Mouse (Mus musculus) megakaryocyte progenitor cell, adult 5-6 weeks (primary cell): Measurements from ENCODE around the gene Fam72a. TPM values are rescaled to one million over a fixed set of nuclear protein-coding genes. Genes with fewer than 3 reads are reported as not detected.

ENCODE experiments used
- ATAC-seq: replicated peaks from 2 replicates; pipeline ENCODE4 v1.8.0; 2016; ENCODE audit warnings: mild to moderate bottlenecking, moderate TSS enrichment, inconsistent platforms; ENCODE audit not compliant: poor library complexity
- total RNA-seq, 2 experiments: library from RNA; stranded (forward) in 1 of 2; stranded (reverse) in 1 of 2; fragments of 157-497, 149-512 nt in 1 of 2; fragments of 200-1000 nt in 1 of 2; gene quantifications; 2 replicates each; pipeline versions ENCODE4 v1.2.3 to v1.2.4; 2015 to 2017

Fam72a gene
- total RNA-seq, 2 experiments from 2014 or later = 3.4 to 9.8 TPM

DNA sequence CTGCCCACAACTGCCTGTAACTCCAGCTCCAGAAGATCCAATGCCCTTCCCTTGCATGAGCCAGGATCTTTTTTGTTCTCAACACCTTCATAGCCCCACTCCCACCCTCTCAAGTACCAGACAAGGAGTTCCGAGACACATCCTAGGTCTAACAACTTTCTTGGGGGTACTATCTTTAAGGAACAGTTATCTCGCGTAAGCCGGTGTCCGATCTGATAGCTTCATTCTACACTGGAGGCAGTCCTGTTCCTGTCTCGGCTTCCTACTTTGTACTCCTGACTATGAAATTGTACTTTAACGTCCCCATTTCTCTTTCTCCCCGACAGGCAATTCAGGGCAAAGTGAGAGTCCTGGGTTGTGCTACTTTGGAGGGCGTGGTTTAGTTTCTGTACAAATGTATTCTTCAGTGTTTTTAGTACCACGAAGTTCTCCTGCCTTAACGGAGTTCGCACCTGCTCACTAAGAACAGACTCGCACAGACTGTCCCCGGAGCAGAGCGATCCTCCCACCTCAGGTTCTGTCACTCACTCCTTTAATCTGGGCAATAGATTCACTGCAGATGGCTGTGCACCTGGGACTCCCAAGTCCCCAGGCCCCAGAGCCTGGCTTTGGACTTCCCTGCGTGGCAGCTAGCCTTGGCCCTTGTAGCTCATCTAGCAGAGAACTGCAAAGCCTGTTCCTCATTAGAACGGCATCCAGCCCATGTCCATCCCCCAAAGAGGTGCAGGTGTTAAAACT lies 51.4 kb downstream of the Fam72a start:
- no peak for ATAC-seq

DNA sequence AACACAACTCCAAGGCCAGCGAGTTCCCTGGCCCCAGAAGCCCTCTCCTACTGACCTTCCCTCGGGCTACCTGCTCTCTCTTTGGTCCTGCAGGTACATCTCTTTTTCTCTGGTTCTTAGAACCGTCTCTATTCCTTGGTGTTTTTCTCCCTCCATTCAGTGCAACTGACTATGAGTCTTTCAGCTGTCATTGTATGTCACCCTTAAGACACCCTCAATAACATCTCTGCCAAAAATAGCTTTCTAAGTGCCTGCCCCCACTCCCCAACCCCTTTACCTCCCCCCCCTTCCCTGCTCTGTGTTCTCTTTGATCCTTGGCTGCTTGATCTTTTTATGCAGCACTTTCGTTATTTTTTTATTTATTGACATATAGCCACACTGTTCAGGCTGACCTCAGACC lies 52.7 kb downstream of the Fam72a start:
- ATAC-seq = no peak

DNA sequence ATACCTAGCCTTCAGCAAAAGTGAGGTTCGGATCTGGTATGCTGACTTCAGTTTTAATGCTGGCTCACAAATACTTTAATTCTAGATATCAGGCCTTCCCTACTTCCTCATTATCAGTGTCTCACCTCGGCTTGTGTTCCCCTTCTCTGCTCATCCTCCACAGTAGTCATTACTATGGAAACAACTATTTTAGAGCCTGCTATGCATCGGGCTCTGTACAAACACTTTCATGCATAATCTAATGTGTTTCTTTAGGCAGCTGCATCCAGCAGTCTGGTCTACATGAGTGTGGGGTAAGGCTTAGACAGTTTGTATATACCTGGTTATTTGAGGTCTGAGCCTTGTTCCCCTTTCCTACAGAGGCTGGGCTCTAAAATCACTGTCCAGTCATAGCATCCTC lies 55.9 kb downstream of the Fam72a start:
- ATAC-seq = no peak

DNA sequence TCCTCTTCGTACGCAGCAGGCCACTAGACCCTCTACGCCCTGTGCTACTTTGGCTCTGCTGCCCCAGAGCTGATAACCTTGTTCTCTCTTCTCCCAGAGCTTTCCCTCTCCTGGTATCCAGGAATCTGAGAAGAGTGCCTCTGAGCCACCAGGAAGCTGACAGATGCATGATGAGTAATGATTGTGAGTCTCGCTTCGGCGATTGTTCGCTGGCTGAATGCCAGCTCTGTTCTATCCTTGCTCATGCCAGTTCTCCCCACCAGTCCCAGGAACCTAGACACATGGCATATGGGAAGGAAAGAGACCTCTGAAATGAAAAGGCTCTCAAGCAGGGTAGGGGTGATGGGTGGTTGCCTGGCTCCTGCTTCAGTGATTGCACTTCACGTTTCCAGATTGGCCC lies 59.1 kb downstream of the Fam72a start:
- ATAC-seq = no peak

Other genes with a start within 250 kb of the Fam72a start
- 21.4 and 22.1 TPM in 2 replicates for gene Ikbke, start 248.3 kb upstream of the Fam72a start, total RNA-seq (2015)
- 25.9 and 28.6 TPM in 2 replicates for gene Ikbke, start 248.3 kb upstream of the Fam72a start, total RNA-seq (2017)
- gene Srgap2, start 551 bp upstream of the Fam72a start, total RNA-seq (2015) = 32.5 and 40.9 TPM in 2 replicates
- 12.0 and 14.8 TPM in 2 replicates for gene Srgap2, start 551 bp upstream of the Fam72a start, total RNA-seq (2017)
- gene Avpr1b, start 71.3 kb downstream of the Fam72a start, total RNA-seq (2015) = not detected in 2 replicates
- gene Avpr1b, start 71.3 kb downstream of the Fam72a start, total RNA-seq (2017) = not detected in 2 replicates
- gene Ctse, start 110.4 kb downstream of the Fam72a start, total RNA-seq (2015) = 54.1 and 66.8 TPM in 2 replicates
- 18.9 and 25.6 TPM in 2 replicates for gene Ctse, start 110.4 kb downstream of the Fam72a start, total RNA-seq (2017)
- 5.8 and 7.7 TPM in 2 replicates for gene Rab7b, start 160.8 kb downstream of the Fam72a start, total RNA-seq (2015)
- gene Rab7b, start 160.8 kb downstream of the Fam72a start, total RNA-seq (2017) = 31.1 and 43.2 TPM in 2 replicates
- gene Slc26a9, start 216.1 kb downstream of the Fam72a start, total RNA-seq (2015) = 0.02 and 0.25 TPM in 2 replicates
- gene Slc26a9, start 216.1 kb downstream of the Fam72a start, total RNA-seq (2017) = 0.14 TPM in 1 of 2 replicates, not detected in the other